Mouse (Mus musculus): Measurements from ENCODE around the gene Zfp651. TPM values are rescaled to one million over a fixed set of nuclear protein-coding genes. Genes with fewer than 3 reads are reported as not detected.
A peak's percentile ranks its signal among the peaks of the same experiment; 100 is the strongest.

Gene Zfp651
- polyA plus RNA-seq, 1 experiment from 2014 or later: 20.6 TPM

DNA sequence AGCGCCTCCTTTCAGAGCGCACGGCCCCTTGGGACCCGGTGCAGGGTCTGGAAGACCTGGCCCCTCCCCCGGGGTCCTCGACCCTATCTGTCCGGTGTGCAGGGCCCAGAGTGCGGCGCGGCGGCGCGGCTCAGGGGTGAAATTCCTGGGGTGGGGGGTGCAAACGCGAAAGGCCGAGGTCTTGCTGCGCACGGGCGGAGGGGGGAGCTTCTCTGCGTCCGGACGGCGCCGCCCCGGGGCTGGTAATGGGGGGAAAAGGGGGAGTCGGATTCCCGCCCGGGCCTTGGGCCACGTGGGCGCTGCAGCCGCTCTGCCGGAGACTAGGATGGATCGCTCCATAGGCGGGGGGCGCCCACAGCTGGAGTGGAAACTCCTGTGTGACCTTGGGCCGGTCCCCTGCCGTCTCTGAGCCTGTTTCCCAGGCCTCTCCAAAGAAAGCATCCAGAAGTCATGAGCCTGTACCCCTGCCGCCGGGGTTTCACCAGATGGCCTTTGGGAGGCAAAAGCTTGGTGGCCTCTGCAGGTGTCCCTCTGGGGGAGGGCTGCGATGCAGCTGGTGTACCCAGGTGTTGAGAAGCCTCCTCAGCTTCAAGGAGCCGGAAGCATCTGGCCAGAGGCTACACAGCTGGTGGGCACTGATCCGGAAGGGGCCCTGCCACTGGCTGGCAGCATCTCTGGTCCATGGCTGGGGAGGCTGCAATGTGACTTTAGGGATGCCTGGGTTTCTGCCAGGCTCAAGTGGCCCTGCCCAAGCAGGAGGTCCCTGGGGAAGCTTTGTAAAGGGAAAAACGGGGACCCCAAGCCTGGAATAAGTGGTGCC, 1.4 kb downstream of the Zfp651 start:
- Histone ChIP-seq H3K36me3 (ENCODE audit: control insufficient read depth, insufficient read depth, low read length) (peaks cover 47% of the 10 kb centered on the region), H3K4me2 (ENCODE audit: low read depth, low read length) (peak overlapping the region; percentile 86), H3K4me1 (ENCODE audit: control insufficient read depth, insufficient read depth, low read length) (peaks cover 30% of the 10 kb centered on the region), H3K27ac (replicated peaks; ENCODE audit: low read depth, low read length) (peak overlapping the region; percentile 95), H3K9me3 (ENCODE audit: control insufficient read depth, low read length) (no peaks in the 10 kb centered on the region), H3K4me3 (ENCODE audit: low read depth, low read length) (peak overlapping the region; percentile 94), H3K27me3 (replicated peaks; ENCODE audit: control insufficient read depth, insufficient read depth, low read length) (no peaks in the 10 kb centered on the region), H3K9ac (ENCODE audit: low read depth, low read length) (peak overlapping the region; percentile 95)
- DNase-seq (ENCODE audit: low spot score) (peak; percentile 93), ATAC-seq (ENCODE audit: low read depth) (peak; percentile 65)
- 2% methylated on average over 18 of the region's 43 CpGs for WGBS

DNA sequence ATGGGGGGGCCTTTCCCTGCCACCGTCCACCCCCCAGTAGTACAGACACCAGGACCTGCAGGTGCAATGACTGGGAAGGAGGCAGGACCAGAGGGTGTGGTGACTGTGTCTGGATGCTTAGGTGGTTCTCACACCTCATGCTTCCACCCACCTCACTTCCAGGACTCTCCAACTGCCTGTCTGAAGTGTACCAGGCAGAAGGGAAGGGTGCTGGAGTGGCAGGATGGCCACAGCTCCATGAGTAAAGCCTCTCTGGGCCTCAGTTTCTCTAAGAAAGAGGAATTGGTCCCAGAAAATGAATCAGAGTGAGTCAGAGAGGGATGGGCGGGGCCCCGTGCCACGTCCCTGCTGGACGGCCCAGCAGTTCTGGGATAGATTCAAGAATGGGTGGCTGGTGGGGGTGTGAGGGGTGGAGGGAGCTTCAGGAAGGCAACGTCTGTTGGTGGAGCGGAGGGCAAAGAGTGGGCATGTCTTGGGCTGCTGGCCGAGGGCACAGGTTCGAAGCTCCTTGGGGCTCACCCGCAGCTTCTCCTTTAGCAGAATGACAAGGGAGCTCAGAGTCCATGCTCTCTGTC, 2.0 kb downstream of the Zfp651 start:
- peaks cover 30% of the 10 kb centered on the region for H3K4me1 ChIP-seq (ENCODE audit: control insufficient read depth, insufficient read depth, low read length)
- H3K36me3 ChIP-seq (ENCODE audit: control insufficient read depth, insufficient read depth, low read length): peaks cover 47% of the 10 kb centered on the region
- no peak for DNase-seq (ENCODE audit: low spot score)

DNA sequence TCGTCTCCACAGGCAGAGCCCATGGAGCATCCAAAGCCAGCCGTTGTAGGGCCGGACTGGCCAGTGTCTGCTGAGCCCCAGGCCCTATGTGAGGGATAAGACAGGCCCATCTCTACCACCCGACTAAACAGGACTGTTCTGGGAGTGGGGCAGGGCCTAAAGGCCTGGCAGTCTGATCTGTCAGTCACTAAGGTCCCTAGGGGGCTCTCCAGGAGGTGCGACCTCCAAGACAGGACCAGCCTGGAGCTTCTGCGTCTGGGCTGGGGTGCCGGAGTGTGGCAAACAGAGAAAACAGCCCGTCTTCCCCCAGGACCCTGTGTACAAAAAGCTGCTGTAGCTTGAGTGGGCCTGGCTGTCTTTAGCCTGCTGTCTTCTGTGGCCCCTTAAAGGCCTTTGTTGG, 2.7 kb downstream of the Zfp651 start:
- ATAC-seq (ENCODE audit: low read depth) (no peak), DNase-seq (ENCODE audit: low spot score) (no peak)
- Histone ChIP-seq H3K9ac (ENCODE audit: low read depth, low read length) (peak overlapping the region; percentile 38; the same call in 1 of the 2 replicates), H3K4me2 (ENCODE audit: low read depth, low read length) (no peak overlapping the region), H3K27ac (replicated peaks; ENCODE audit: low read depth, low read length) (no peak overlapping the region), H3K9me3 (ENCODE audit: control insufficient read depth, low read length) (no peaks in the 10 kb centered on the region), H3K27me3 (replicated peaks; ENCODE audit: control insufficient read depth, insufficient read depth, low read length) (no peaks in the 10 kb centered on the region), H3K4me1 (ENCODE audit: control insufficient read depth, insufficient read depth, low read length) (peaks cover 28% of the 10 kb centered on the region), H3K4me3 (ENCODE audit: low read depth, low read length) (no peak overlapping the region), H3K36me3 (ENCODE audit: control insufficient read depth, insufficient read depth, low read length) (peaks cover 50% of the 10 kb centered on the region)
- WGBS: 66% methylated on average over 7 of the region's 8 CpGs

More for the DNA sequence above, 2.0 kb downstream of the Zfp651 start:
- peak overlapping the region; percentile 95 for H3K9ac ChIP-seq (ENCODE audit: low read depth, low read length)
- 58% methylated on average over 10 of the region's 10 CpGs for WGBS
- peak overlapping the region; percentile 95; the same call in 1 of the 2 replicates for H3K27ac ChIP-seq (replicated peaks; ENCODE audit: low read depth, low read length)
- peak overlapping the region; percentile 86 for H3K4me2 ChIP-seq (ENCODE audit: low read depth, low read length)
- H3K4me3 ChIP-seq (ENCODE audit: low read depth, low read length): peak overlapping the region; percentile 94
- no peaks in the 10 kb centered on the region for H3K9me3 ChIP-seq (ENCODE audit: control insufficient read depth, low read length)
- H3K27me3 ChIP-seq (replicated peaks; ENCODE audit: control insufficient read depth, insufficient read depth, low read length): no peaks in the 10 kb centered on the region
- no peak for ATAC-seq (ENCODE audit: low read depth)

DNA sequence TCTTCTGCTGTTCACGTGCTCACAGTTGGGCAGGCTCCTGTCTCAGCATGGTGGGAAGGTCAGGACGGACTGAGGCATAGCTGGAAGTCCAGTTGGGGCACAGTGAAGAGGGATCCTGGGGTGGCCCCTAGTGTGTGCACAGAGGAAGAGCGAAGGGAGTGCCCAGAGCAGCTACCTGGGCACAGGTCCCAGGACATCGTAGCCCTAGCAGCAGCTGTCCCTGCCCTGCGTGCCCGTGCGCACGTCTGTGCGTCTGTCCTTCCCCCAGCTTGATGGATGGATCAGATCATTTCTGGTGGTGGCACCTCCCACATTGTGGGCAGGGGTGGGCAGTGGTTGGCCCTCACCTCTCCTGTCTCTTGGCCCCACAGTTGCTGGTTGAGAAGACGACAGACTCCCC, 3.1 kb downstream of the Zfp651 start:
- H3K4me1 ChIP-seq (ENCODE audit: control insufficient read depth, insufficient read depth, low read length): peaks cover 25% of the 10 kb centered on the region
- H3K27ac ChIP-seq (replicated peaks; ENCODE audit: low read depth, low read length): no peak overlapping the region
- ATAC-seq (ENCODE audit: low read depth) (no peak), DNase-seq (ENCODE audit: low spot score) (no peak)
- H3K36me3 ChIP-seq (ENCODE audit: control insufficient read depth, insufficient read depth, low read length): peaks cover 50% of the 10 kb centered on the region
- no peak overlapping the region for H3K4me2 ChIP-seq (ENCODE audit: low read depth, low read length)
- H3K9me3 ChIP-seq (ENCODE audit: control insufficient read depth, low read length): no peaks in the 10 kb centered on the region
- H3K27me3 ChIP-seq (replicated peaks; ENCODE audit: control insufficient read depth, insufficient read depth, low read length): no peaks in the 10 kb centered on the region
- WGBS: 82% methylated on average over 9 of the region's 10 CpGs
- no peak overlapping the region; the same call in 1 of the 2 replicates for H3K9ac ChIP-seq (ENCODE audit: low read depth, low read length)
- no peak overlapping the region for H3K4me3 ChIP-seq (ENCODE audit: low read depth, low read length)

DNA sequence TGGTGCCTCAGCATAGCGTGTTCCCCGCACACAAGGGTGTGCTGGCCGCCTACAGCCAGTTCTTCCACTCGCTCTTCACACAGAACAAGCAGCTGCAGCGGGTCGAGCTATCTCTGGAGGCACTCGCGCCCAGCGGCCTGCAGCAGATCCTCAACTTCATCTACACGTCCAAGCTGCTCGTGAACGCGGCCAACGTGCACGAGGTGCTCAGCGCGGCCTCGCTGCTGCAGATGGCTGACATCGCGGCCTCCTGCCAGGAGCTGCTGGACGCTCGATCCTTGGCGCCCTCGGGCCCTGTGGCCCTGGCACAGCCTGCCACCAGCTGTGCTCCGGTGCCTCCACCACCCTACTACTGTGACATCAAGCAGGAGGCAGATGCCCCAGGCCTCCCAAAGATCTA, 3.6 kb downstream of the Zfp651 start:
- Histone ChIP-seq H3K27ac (replicated peaks; ENCODE audit: low read depth, low read length) (no peak overlapping the region), H3K36me3 (ENCODE audit: control insufficient read depth, insufficient read depth, low read length) (peaks cover 53% of the 10 kb centered on the region), H3K4me3 (ENCODE audit: low read depth, low read length) (no peak overlapping the region), H3K4me1 (ENCODE audit: control insufficient read depth, insufficient read depth, low read length) (peaks cover 21% of the 10 kb centered on the region), H3K9me3 (ENCODE audit: control insufficient read depth, low read length) (no peaks in the 10 kb centered on the region), H3K9ac (ENCODE audit: low read depth, low read length) (no peak overlapping the region), H3K4me2 (ENCODE audit: low read depth, low read length) (no peak overlapping the region), H3K27me3 (replicated peaks; ENCODE audit: control insufficient read depth, insufficient read depth, low read length) (no peaks in the 10 kb centered on the region)
- ATAC-seq (ENCODE audit: low read depth) (no peak), DNase-seq (ENCODE audit: low spot score) (no peak)
- WGBS: 88% methylated on average over 25 of the region's 25 CpGs

DNA sequence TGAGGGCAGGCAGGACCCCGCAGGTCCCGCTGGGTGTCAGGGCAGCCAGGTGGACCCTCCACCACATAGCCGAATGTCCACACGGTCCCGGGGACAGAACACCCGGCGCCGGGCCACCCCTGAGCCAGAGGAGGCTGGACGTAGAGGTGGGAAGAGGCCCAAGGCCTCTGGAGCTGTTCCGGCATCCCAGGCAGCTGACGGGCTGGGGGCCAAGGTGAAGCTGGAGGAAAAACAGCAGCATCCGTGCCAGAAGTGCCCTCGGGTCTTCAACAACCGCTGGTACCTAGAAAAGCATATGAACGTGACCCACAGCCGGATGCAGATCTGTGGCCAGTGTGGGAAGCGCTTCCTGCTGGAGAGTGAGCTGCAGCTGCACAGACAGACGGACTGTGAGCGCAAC, 4.6 kb downstream of the Zfp651 start:
- Histone ChIP-seq H3K9me3 (ENCODE audit: control insufficient read depth, low read length) (no peaks in the 10 kb centered on the region), H3K4me3 (ENCODE audit: low read depth, low read length) (no peak overlapping the region), H3K4me1 (ENCODE audit: control insufficient read depth, insufficient read depth, low read length) (peaks cover 12% of the 10 kb centered on the region; the same call in 1 of the 2 replicates), H3K9ac (ENCODE audit: low read depth, low read length) (no peak overlapping the region), H3K27ac (replicated peaks; ENCODE audit: low read depth, low read length) (no peak overlapping the region), H3K4me2 (ENCODE audit: low read depth, low read length) (no peak overlapping the region), H3K36me3 (ENCODE audit: control insufficient read depth, insufficient read depth, low read length) (peaks cover 62% of the 10 kb centered on the region), H3K27me3 (replicated peaks; ENCODE audit: control insufficient read depth, insufficient read depth, low read length) (no peaks in the 10 kb centered on the region)
- DNase-seq (ENCODE audit: low spot score) (no peak), ATAC-seq (ENCODE audit: low read depth) (no peak)
- WGBS: 81% methylated on average over 19 of the region's 19 CpGs

DNA sequence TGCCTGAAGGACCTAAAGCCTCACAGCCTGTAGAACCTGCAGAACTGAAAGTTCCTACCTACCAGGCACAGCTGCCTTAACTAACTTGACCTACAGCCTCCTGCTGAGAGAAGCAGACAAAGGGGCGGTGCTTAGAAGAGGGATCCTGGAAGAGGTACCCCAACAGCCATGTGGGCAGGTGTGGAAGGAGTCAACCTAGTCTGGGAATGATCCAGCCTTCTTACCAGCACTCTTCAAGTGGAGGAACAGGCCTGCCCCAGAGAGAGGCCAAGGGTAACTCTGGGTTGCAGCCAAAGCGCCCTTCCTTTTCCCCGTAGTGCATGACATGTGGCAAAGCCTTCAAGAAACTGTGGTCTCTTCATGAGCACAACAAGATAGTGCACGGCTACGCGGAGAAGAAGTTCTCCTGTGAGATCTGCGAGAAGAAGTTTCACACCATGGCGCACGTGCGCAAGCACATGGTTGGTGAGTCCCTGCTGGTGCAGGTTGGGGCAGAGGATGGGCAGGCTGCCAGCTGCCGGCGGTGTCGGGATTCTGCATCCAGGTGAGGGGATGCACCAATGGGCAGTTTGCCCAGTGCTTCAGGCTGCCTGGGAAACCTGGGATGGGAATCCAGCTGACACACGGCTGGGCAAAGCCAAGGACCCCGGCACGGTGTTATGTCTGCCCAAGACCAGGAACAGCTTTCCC, 6.2 kb downstream of the Zfp651 start:
- Histone ChIP-seq H3K9ac (ENCODE audit: low read depth, low read length) (no peak overlapping the region), H3K4me3 (ENCODE audit: low read depth, low read length) (no peak overlapping the region), H3K4me1 (ENCODE audit: control insufficient read depth, insufficient read depth, low read length) (peaks cover 10% of the 10 kb centered on the region; the same call in 1 of the 2 replicates), H3K36me3 (ENCODE audit: control insufficient read depth, insufficient read depth, low read length) (peaks cover 63% of the 10 kb centered on the region), H3K27me3 (replicated peaks; ENCODE audit: control insufficient read depth, insufficient read depth, low read length) (no peaks in the 10 kb centered on the region), H3K27ac (replicated peaks; ENCODE audit: low read depth, low read length) (no peak overlapping the region), H3K9me3 (ENCODE audit: control insufficient read depth, low read length) (no peaks in the 10 kb centered on the region), H3K4me2 (ENCODE audit: low read depth, low read length) (no peak overlapping the region)
- ATAC-seq (ENCODE audit: low read depth) (no peak; the same call in 1 of the 2 replicates), DNase-seq (ENCODE audit: low spot score) (peak; percentile 42)
- 85% methylated on average over 16 of the region's 16 CpGs for WGBS

DNA sequence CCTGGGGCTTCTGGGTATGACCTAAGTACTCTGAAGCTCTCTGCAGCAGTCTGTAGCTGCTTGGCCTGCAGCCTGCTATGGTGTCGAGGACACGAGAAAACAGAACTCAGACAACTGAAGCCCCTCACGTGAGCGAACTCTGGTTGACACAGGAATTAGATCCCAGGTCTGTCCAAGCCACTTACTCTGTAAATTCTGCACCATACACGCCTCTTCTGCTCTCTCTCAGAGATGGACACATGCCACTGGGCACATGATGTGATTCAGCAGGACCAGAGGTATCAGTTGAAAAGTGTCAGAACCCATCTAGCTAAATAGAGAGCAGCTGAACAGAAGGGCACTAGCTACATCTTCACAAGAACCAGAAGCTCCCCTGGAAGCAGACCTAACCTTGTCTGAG, 13.3 kb downstream of the Zfp651 start:
- Histone ChIP-seq H3K4me2 (ENCODE audit: low read depth, low read length) (no peak overlapping the region), H3K27ac (replicated peaks; ENCODE audit: low read depth, low read length) (no peak overlapping the region), H3K9ac (ENCODE audit: low read depth, low read length) (no peak overlapping the region), H3K4me3 (ENCODE audit: low read depth, low read length) (no peak overlapping the region), H3K9me3 (ENCODE audit: control insufficient read depth, low read length) (no peaks in the 10 kb centered on the region), H3K27me3 (replicated peaks; ENCODE audit: control insufficient read depth, insufficient read depth, low read length) (peaks cover 11% of the 10 kb centered on the region), H3K36me3 (ENCODE audit: control insufficient read depth, insufficient read depth, low read length) (peaks cover 13% of the 10 kb centered on the region), H3K4me1 (ENCODE audit: control insufficient read depth, insufficient read depth, low read length) (no peaks in the 10 kb centered on the region)
- ATAC-seq (ENCODE audit: low read depth) (no peak), DNase-seq (ENCODE audit: low spot score) (no peak)
- WGBS: 60% methylated on average over 5 of the region's 5 CpGs

Measured in embryonic facial prominence, embryonic 14.5 days (tissue).